Mouse (Mus musculus) liver, adult 2 months (tissue): ENCODE measurements at regions not wholly inside any gene's neighbourhood (a gene's known extent, or its start where the extent isn't known, plus 50 kb on each side); places are given as distances from the start of the nearest gene placed in this dataset.

Experiments
- DNase-seq: peaks from one replicate; pipeline ENCODE4 v3.0.0-alpha.2; 2011; ENCODE audit warnings: low read depth, low spot score; ENCODE audit errors: extremely low read depth
- H3K27ac ChIP-seq: fragments of 200-500 bp; replicated peaks from 2 replicates; pipeline ENCODE4 v1.5.1; 2012; ENCODE audit warnings: low read depth, mild to moderate bottlenecking, control low read depth, inconsistent platforms, low read length; ENCODE audit not compliant: insufficient read depth
- H3K27me3 ChIP-seq: fragments of 200-500 bp; 2 replicates; pipeline ENCODE4 v1.6.1; 2012; ENCODE audit warnings: mild to moderate bottlenecking, moderate library complexity, low read length, inconsistent platforms; ENCODE audit not compliant: control insufficient read depth, insufficient read depth
- H3K36me3 ChIP-seq: fragments of 200-500 bp; 2 replicates; pipeline ENCODE4 v1.6.1; 2012; ENCODE audit warnings: low read length, inconsistent platforms; ENCODE audit not compliant: control insufficient read depth, insufficient read depth
- H3K4me1 ChIP-seq: fragments of 200-500 bp; 2 replicates; pipeline ENCODE4 v1.6.1; 2011; ENCODE audit warnings: low read length; ENCODE audit not compliant: control insufficient read depth, insufficient read depth
- H3K4me3 ChIP-seq: fragments of 200-500 bp; 2 replicates; pipeline ENCODE4 v1.5.1; 2011; ENCODE audit warnings: low read depth, mild to moderate bottlenecking, control low read depth, low read length, moderate library complexity; ENCODE audit not compliant: insufficient read depth
- H3K79me2 ChIP-seq: fragments of 200-500 bp; 2 replicates; pipeline ENCODE4 v1.6.1; 2012; ENCODE audit warnings: inconsistent platforms, mild to moderate bottlenecking, low read length, moderate library complexity; ENCODE audit not compliant: control insufficient read depth, insufficient read depth
- H3K9ac ChIP-seq: fragments of 200-500 bp; 2 replicates; pipeline ENCODE4 v1.6.1; 2012; ENCODE audit warnings: low read depth, mild to moderate bottlenecking, control low read depth, inconsistent platforms, low read length
- CTCF ChIP-seq: fragments of 200-500 bp; IDR thresholded peaks from 2 replicates; pipeline ENCODE4 v1.5.1; 2011; ENCODE audit warnings: low read depth, low read length, control low read depth
- POLR2A ChIP-seq: fragments of 200-500 bp; IDR thresholded peaks from 2 replicates; pipeline ENCODE4 v1.6.1; 2011; ENCODE audit warnings: low read length, control low read depth; ENCODE audit not compliant: insufficient read depth; ENCODE audit errors: extremely low read depth
- WGBS: fragments of 180-500 bp; shearing (Covaris S2); methylation state at CpG from one replicate; pipeline ENCODE4 v1.1.7; 2018; 5-methylcytosine and 5-hydroxymethylcytosine counted together

DNA sequence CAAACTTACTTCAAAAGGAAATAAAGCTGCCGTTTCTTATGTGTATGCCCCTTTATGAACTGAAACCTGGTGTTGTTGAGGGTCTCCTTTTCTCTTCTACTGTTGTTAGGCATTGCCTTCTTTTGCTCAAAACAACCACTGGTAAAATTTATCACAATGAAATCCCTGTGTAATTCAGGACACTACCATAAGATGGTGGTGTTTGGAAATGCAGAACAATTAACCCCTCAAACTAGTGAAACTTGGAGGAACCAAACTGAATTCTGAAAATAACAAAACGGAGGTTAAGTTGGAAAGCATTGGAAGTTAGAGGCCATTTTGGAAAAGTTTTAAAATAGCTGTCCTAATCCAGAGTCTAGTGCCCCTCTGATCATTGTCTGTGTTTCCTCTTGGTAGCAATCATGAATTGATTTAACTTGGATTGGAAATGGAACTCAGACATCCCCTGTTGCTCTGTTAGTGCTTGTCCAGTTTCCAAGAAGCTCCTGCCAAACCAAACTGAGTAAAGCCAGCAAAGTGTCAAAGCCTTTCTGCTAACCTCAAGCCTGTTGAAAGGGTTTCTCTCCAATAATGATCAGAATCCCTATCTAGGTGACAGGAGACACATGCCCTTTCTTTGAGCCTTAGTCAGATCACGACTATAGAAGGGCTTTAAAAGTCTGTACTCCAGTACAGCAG is 313.0 kb upstream of the Cdh12 start:
- TF ChIP-seq CTCF: no peak
- TF ChIP-seq POLR2A: no peak
- Histone ChIP-seq H3K4me1 (no peaks in the 10 kb centered on the region), H3K27me3 (no peaks in the 10 kb centered on the region), H3K79me2 (no peaks in the 10 kb centered on the region), H3K27ac (no peak overlapping the region), H3K36me3 (no peaks in the 10 kb centered on the region), H3K9ac (no peak overlapping the region), H3K4me3 (no peak overlapping the region)
- 41% methylated on average over 3 of the region's 3 CpGs for WGBS
- no peak for DNase-seq

DNA sequence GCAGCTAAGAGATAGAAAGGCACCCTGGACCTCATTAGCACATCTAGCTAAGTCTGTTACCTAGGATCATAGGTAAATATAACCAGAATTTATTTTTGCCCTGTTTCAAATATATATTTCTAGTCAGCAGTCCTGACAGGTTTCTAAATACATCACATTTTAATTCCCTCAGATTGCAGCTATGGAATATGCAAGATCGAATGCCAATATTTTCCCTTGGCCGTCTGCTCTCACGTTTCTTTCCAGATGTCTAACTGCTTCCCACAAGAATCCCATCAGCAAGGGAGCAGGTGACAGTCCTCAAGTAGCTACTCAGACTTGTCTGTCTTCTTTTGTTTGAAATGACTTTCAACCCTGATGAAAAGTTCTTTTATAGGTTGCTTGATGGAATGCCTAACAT is 297.2 kb upstream of the Cdh12 start:
- no peak overlapping the region for H3K9ac ChIP-seq
- H3K4me1 ChIP-seq: no peaks in the 10 kb centered on the region
- 74% methylated on average over 3 of the region's 3 CpGs for WGBS
- H3K4me3 ChIP-seq: no peak overlapping the region
- DNase-seq: no peak
- H3K36me3 ChIP-seq: no peaks in the 10 kb centered on the region
- no peaks in the 10 kb centered on the region for H3K79me2 ChIP-seq
- no peaks in the 10 kb centered on the region for H3K27me3 ChIP-seq
- TF ChIP-seq POLR2A: no peak
- no peak for TF ChIP-seq CTCF
- no peak overlapping the region for H3K27ac ChIP-seq
